9 mouse cellular contexts compared by ENCODE assay signal in the genomic region with DNA sequence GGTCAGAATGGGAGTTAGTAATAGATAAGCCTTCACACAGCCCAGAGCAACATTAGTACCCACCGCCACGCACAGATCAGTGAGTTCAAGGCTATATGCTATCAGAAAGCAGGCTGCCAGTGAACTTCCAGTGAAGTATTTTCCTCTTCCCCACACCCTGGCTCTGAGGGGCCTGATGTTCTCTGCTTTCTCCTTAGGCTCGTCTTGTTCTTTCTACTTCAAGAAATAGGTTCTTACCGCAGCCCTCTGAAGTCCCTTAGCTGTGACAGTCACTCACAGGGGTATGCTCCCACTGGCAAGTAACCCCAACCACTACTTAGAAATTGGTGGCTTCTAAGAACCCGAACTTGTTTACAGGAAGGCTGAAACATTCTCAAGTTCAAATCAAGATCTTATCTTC. TPM values are rescaled to one million over a fixed set of nuclear protein-coding genes. Genes with fewer than 3 reads are reported as not detected.
DNase-seq lines count a peak whose midpoint lies in the region; ATAC-seq and TF ChIP-seq lines count a peak whose summit lies in the region.
"Had no signal": no experiment of that assay in that cellular context is flagged by ENCODE, and none has a peak within 500 bp of the region (broad histone marks: within the 10 kb centered on the region; RNA-seq: fewer than 3 reads in every experiment).

No protein-coding gene starts in this region.

- peak overlapping the region; percentile 44 for H3K27ac ChIP-seq in heart, embryonic 13.5 days (replicated peaks)
- no peak overlapping the region for H3K27ac ChIP-seq in heart, embryonic 12.5 days (ENCODE audit: poor library complexity, severe bottlenecking)
- H3K27ac ChIP-seq in spleen, adult 2 months (ENCODE audit: insufficient read depth, low read length), result peak overlapping the region; percentile 77
- H3K27ac ChIP-seq in intestine, embryonic 16.5 days (ENCODE audit: low read length), result peak overlapping the region; percentile 60; the same call in 1 of the 2 replicates
- peak overlapping the region; percentile 16 for H3K27ac ChIP-seq in stomach, embryonic 14.5 days (ENCODE audit: low read length)
- H3K27ac ChIP-seq in midbrain, embryonic 15.5 days, result no peak overlapping the region

- no peak overlapping the region for H3K4me3 ChIP-seq in heart, embryonic 13.5 days
- H3K4me3 ChIP-seq in heart, embryonic 12.5 days, result no peak overlapping the region
- H3K4me3 ChIP-seq in spleen, adult 2 months (ENCODE audit: extremely low read depth, insufficient read depth, insufficient read length), result peak overlapping the region; percentile 20; the same call in 1 of the 2 replicates
- H3K4me3 ChIP-seq in intestine, embryonic 16.5 days (ENCODE audit: low read length), result no peak overlapping the region
- H3K4me3 ChIP-seq in stomach, embryonic 14.5 days (ENCODE audit: low read depth, low read length), result no peak overlapping the region
- no peak overlapping the region for H3K4me3 ChIP-seq in midbrain, embryonic 15.5 days

- TF ChIP-seq CTCF in spleen, adult 2 months (IDR thresholded peaks at IDR 0.05; ENCODE audit: extremely low read depth, insufficient read depth, insufficient read length, insufficient replicate concordance), result no peak

- no peak for TF ChIP-seq POLR2A in spleen, adult 2 months (IDR thresholded peaks at IDR 0.05; ENCODE audit: low read depth, low read length)

- H3K9ac ChIP-seq in heart, embryonic 13.5 days, result 0 out of 2 replicates have a peak overlapping the region, but pooled peaks have one; percentile 17
- no peak overlapping the region for H3K9ac ChIP-seq in heart, embryonic 12.5 days
- H3K9ac ChIP-seq in intestine, embryonic 16.5 days (ENCODE audit: low read depth, low read length), result no peak overlapping the region
- H3K9ac ChIP-seq in stomach, embryonic 14.5 days (replicated peaks; ENCODE audit: low read depth, low read length), result no peak overlapping the region
- no peak overlapping the region for H3K9ac ChIP-seq in midbrain, embryonic 15.5 days

- no peaks in the 10 kb centered on the region for H3K9me3 ChIP-seq in heart, embryonic 13.5 days
- no peaks in the 10 kb centered on the region for H3K9me3 ChIP-seq in heart, embryonic 12.5 days (replicated peaks)
- H3K9me3 ChIP-seq in intestine, embryonic 16.5 days (ENCODE audit: control insufficient read depth, low read length), result no peaks in the 10 kb centered on the region
- H3K9me3 ChIP-seq in stomach, embryonic 14.5 days (ENCODE audit: control insufficient read depth, low read depth, low read length), result no peaks in the 10 kb centered on the region
- no peaks in the 10 kb centered on the region for H3K9me3 ChIP-seq in midbrain, embryonic 15.5 days

- H3K36me3 ChIP-seq in heart, embryonic 13.5 days, result peaks cover 4% of the 10 kb centered on the region; the same call in 1 of the 2 replicates
- no peaks in the 10 kb centered on the region for H3K36me3 ChIP-seq in heart, embryonic 12.5 days
- peaks cover 13% of the 10 kb centered on the region for H3K36me3 ChIP-seq in spleen, adult 2 months (ENCODE audit: control insufficient read depth, insufficient read depth, low read length)
- H3K36me3 ChIP-seq in intestine, embryonic 16.5 days (ENCODE audit: control insufficient read depth, insufficient read depth, low read length), result no peaks in the 10 kb centered on the region
- H3K36me3 ChIP-seq in stomach, embryonic 14.5 days (ENCODE audit: control insufficient read depth, insufficient read depth, low read length), result no peaks in the 10 kb centered on the region
- H3K36me3 ChIP-seq in midbrain, embryonic 15.5 days (replicated peaks), result no peaks in the 10 kb centered on the region; the same call in 1 of the 2 replicates

- no peak for DNase-seq in spleen, adult 2 months (ENCODE audit: low read depth in 1 of 2, low spot score in 2 of 2)
- DNase-seq in spleen, postnatal 36 days (ENCODE audit: low spot score in 2 of 2), result no peak
- no peak for DNase-seq in urinary bladder, adult 18-20 months (ENCODE audit: low spot score in 2 of 2)

- no peak for ATAC-seq in heart, embryonic 13.5 days (ENCODE audit: extremely low read depth, insufficient number of reproducible peaks, low FRiP score, low TSS enrichment)
- ATAC-seq in heart, embryonic 12.5 days (ENCODE audit: insufficient number of reproducible peaks, low FRiP score), result no peak
- no peak for ATAC-seq in intestine, embryonic 16.5 days
- ATAC-seq in stomach, embryonic 14.5 days (ENCODE audit: insufficient number of reproducible peaks, insufficient read depth, low FRiP score, low read depth), result no peak
- ATAC-seq in midbrain, embryonic 15.5 days (replicated peaks), result no peak
- ATAC-seq: midbrain, embryonic 16.5 days had no signal

- peaks cover 59% of the 10 kb centered on the region for H3K4me1 ChIP-seq in heart, embryonic 13.5 days
- peaks cover 59% of the 10 kb centered on the region for H3K4me1 ChIP-seq in heart, embryonic 12.5 days (replicated peaks)
- peaks cover 33% of the 10 kb centered on the region for H3K4me1 ChIP-seq in spleen, adult 2 months (ENCODE audit: control insufficient read depth, insufficient read depth, insufficient read length)
- peaks cover 33% of the 10 kb centered on the region for H3K4me1 ChIP-seq in intestine, embryonic 16.5 days (ENCODE audit: control insufficient read depth, insufficient read depth, low read length)
- peaks cover 27% of the 10 kb centered on the region; the same call in 1 of the 2 replicates for H3K4me1 ChIP-seq in stomach, embryonic 14.5 days (ENCODE audit: control insufficient read depth, insufficient read depth, low read length)
- peaks cover 33% of the 10 kb centered on the region for H3K4me1 ChIP-seq in midbrain, embryonic 15.5 days

- WGBS in heart, embryonic 13.5 days, result 54% methylated on average over 5 of the region's 5 CpGs
- 59% methylated on average over 5 of the region's 5 CpGs for WGBS in heart, embryonic 12.5 days
- WGBS in spleen, adult 2 months, result 28% methylated on average over 5 of the region's 5 CpGs
- 60% methylated on average over 5 of the region's 5 CpGs for WGBS in intestine, embryonic 16.5 days
- WGBS in stomach, embryonic 14.5 days, result 59% methylated on average over 5 of the region's 5 CpGs
- 77% methylated on average over 5 of the region's 5 CpGs for WGBS in midbrain, embryonic 15.5 days

- peaks cover 11% of the 10 kb centered on the region; the same call in 1 of the 2 replicates for H3K27me3 ChIP-seq in heart, embryonic 13.5 days (replicated peaks)
- no peaks in the 10 kb centered on the region for H3K27me3 ChIP-seq in heart, embryonic 12.5 days (replicated peaks)
- H3K27me3 ChIP-seq in spleen, adult 2 months (ENCODE audit: control insufficient read depth, insufficient read depth, low read length), result no peaks in the 10 kb centered on the region
- no peaks in the 10 kb centered on the region for H3K27me3 ChIP-seq in intestine, embryonic 16.5 days (replicated peaks; ENCODE audit: control insufficient read depth, insufficient read depth, low read length)
- no peaks in the 10 kb centered on the region for H3K27me3 ChIP-seq in stomach, embryonic 14.5 days (ENCODE audit: control insufficient read depth, insufficient read depth, low read length)
- no peaks in the 10 kb centered on the region for H3K27me3 ChIP-seq in midbrain, embryonic 15.5 days (replicated peaks)

- H3K4me2 ChIP-seq in heart, embryonic 13.5 days, result peak overlapping the region; percentile 95
- H3K4me2 ChIP-seq in heart, embryonic 12.5 days, result no peak overlapping the region
- H3K4me2 ChIP-seq in intestine, embryonic 16.5 days (ENCODE audit: low read depth, low read length), result no peak overlapping the region
- H3K4me2 ChIP-seq in stomach, embryonic 14.5 days (replicated peaks; ENCODE audit: low read depth, low read length), result peak overlapping the region; percentile 97; the same call in 1 of the 2 replicates
- no peak overlapping the region for H3K4me2 ChIP-seq in midbrain, embryonic 15.5 days

RNA-seq across cellular contexts. Expression of gene Sh3bp5, which starts 2.8 kb away (rescaled TPM):
- 26.7 and 28.2 TPM in 2 replicates for polyA plus RNA-seq in heart, embryonic 13.5 days (2015; fragmentation: Nextera tagmentation; extraction: Ambion mirVana)
- polyA plus RNA-seq in heart, embryonic 12.5 days (2016; fragmentation: Nextera tagmentation; extraction: Ambion mirVana), result 29.9 and 30.2 TPM in 2 replicates
- 36.0 and 43.0 TPM in 2 replicates for polyA plus RNA-seq in spleen, adult 2 months (2012; rRNA removed)
- 17.1 and 17.2 TPM in 2 replicates for polyA plus RNA-seq in intestine, embryonic 16.5 days (2015; fragmentation: Nextera tagmentation; extraction: Ambion mirVana)
- polyA plus RNA-seq in stomach, embryonic 14.5 days (2014; fragmentation: Nextera tagmentation; extraction: Ambion mirVana), result 8.9 and 10.7 TPM in 2 replicates
- polyA plus RNA-seq in midbrain, embryonic 15.5 days (2015; fragmentation: Nextera tagmentation; extraction: Ambion mirVana), result 151 and 161 TPM in 2 replicates

Comparison
In these comparisons a context has a peak if more than half of its experiments do, and no peak if none do; other contexts are left out.
1. H3K27ac ChIP-seq: peak in heart, embryonic 13.5 days (single experiment), spleen, adult 2 months (single experiment), intestine, embryonic 16.5 days (single experiment) and stomach, embryonic 14.5 days (single experiment); none in heart, embryonic 12.5 days (single experiment) and midbrain, embryonic 15.5 days (single experiment).
2. H3K4me2 ChIP-seq: peak in heart, embryonic 13.5 days (single experiment) and stomach, embryonic 14.5 days (single experiment); none in heart, embryonic 12.5 days (single experiment), intestine, embryonic 16.5 days (single experiment) and midbrain, embryonic 15.5 days (single experiment).